Mouse (Mus musculus): ENCODE measurements around the gene Dcdc2a.

- TF ChIP-seq POLR2A (IDR thresholded peaks at IDR 0.05; ENCODE audit: control insufficient read depth, extremely low read depth, insufficient read depth, low read length, poor library complexity) (no peak), CTCF (IDR thresholded peaks at IDR 0.05; ENCODE audit: borderline replicate concordance, control insufficient read depth, extremely low read depth, insufficient read depth, low read length, poor library complexity) (no peak)
These were observed 35.3 kb upstream of the Dcdc2a start for GRCm38 (mm10) chr13:25020540-25020892.
